Mouse (Mus musculus): ENCODE data around the gene Heg1. TPM values are rescaled to one million over a fixed set of nuclear protein-coding genes. Genes with fewer than 3 reads are reported as not detected.

Heg1 gene
- polyA plus RNA-seq, 1 experiment from 2014 or later = 17.7 TPM

- WGBS = 86% methylated on average over 10 of the region's 10 CpGs
- Histone ChIP-seq H3K27me3 (replicated peaks; ENCODE audit: control insufficient read depth, insufficient read depth, low read length) (no peaks in the 10 kb centered on the region), H3K4me1 (replicated peaks; ENCODE audit: control insufficient read depth, insufficient read depth, low read length) (no peaks in the 10 kb centered on the region), H3K4me3 (ENCODE audit: low read depth, low read length) (no peak overlapping the region), H3K36me3 (ENCODE audit: control insufficient read depth, insufficient read depth, low read length) (no peaks in the 10 kb centered on the region), H3K9me3 (ENCODE audit: control insufficient read depth, low read length) (no peaks in the 10 kb centered on the region), H3K27ac (ENCODE audit: low read depth, low read length) (no peak overlapping the region), H3K9ac (ENCODE audit: low read depth, low read length) (no peak overlapping the region), H3K4me2 (no peak overlapping the region)
- DNase-seq (ENCODE audit: low spot score) = no peak
- ATAC-seq (replicated peaks; ENCODE audit: low FRiP score) = no peak
Measured at GRCm38 (mm10) chr16:33662841-33663240, 21.3 kb upstream of the Heg1 start.

- Histone ChIP-seq H3K9me3 (ENCODE audit: control insufficient read depth, low read length) (no peaks in the 10 kb centered on the region), H3K27ac (ENCODE audit: low read depth, low read length) (no peak overlapping the region), H3K27me3 (replicated peaks; ENCODE audit: control insufficient read depth, insufficient read depth, low read length) (no peaks in the 10 kb centered on the region), H3K36me3 (ENCODE audit: control insufficient read depth, insufficient read depth, low read length) (no peaks in the 10 kb centered on the region), H3K4me2 (no peak overlapping the region), H3K4me3 (ENCODE audit: low read depth, low read length) (no peak overlapping the region), H3K4me1 (replicated peaks; ENCODE audit: control insufficient read depth, insufficient read depth, low read length) (no peaks in the 10 kb centered on the region), H3K9ac (ENCODE audit: low read depth, low read length) (no peak overlapping the region)
- DNase-seq (ENCODE audit: low spot score) = no peak
- ATAC-seq (replicated peaks; ENCODE audit: low FRiP score) = no peak
- WGBS = 77% methylated on average over 6 of the region's 6 CpGs
Measured at GRCm38 (mm10) chr16:33666226-33666625, 17.9 kb upstream of the Heg1 start.

- DNase-seq (ENCODE audit: low spot score) (no peak), ATAC-seq (replicated peaks; ENCODE audit: low FRiP score) (no peak)
- Histone ChIP-seq H3K27me3 (replicated peaks; ENCODE audit: control insufficient read depth, insufficient read depth, low read length) (no peaks in the 10 kb centered on the region), H3K4me1 (replicated peaks; ENCODE audit: control insufficient read depth, insufficient read depth, low read length) (no peaks in the 10 kb centered on the region), H3K36me3 (ENCODE audit: control insufficient read depth, insufficient read depth, low read length) (no peaks in the 10 kb centered on the region), H3K9me3 (ENCODE audit: control insufficient read depth, low read length) (no peaks in the 10 kb centered on the region), H3K27ac (ENCODE audit: low read depth, low read length) (no peak overlapping the region), H3K9ac (ENCODE audit: low read depth, low read length) (no peak overlapping the region), H3K4me3 (ENCODE audit: low read depth, low read length) (no peak overlapping the region), H3K4me2 (no peak overlapping the region)
- WGBS = 83% methylated on average over 4 of the region's 4 CpGs
Measured at GRCm38 (mm10) chr16:33666985-33667538, 17.1 kb upstream of the Heg1 start.

- DNase-seq (ENCODE audit: low spot score) = no peak
- H3K27me3 ChIP-seq (replicated peaks; ENCODE audit: control insufficient read depth, insufficient read depth, low read length) = no peaks in the 10 kb centered on the region
- WGBS = 50% methylated on average over 2 of the region's 2 CpGs
Measured at GRCm38 (mm10) chr16:33668448-33668847, 15.7 kb upstream of the Heg1 start.

GRCm38 (mm10) chr16:33669072-33669471 is 15.1 kb upstream of the Heg1 start:
- Histone ChIP-seq H3K4me2 (no peak overlapping the region), H3K9ac (ENCODE audit: low read depth, low read length) (no peak overlapping the region), H3K27ac (ENCODE audit: low read depth, low read length) (no peak overlapping the region), H3K27me3 (replicated peaks; ENCODE audit: control insufficient read depth, insufficient read depth, low read length) (no peaks in the 10 kb centered on the region), H3K4me1 (replicated peaks; ENCODE audit: control insufficient read depth, insufficient read depth, low read length) (no peaks in the 10 kb centered on the region), H3K9me3 (ENCODE audit: control insufficient read depth, low read length) (no peaks in the 10 kb centered on the region), H3K4me3 (ENCODE audit: low read depth, low read length) (no peak overlapping the region), H3K36me3 (ENCODE audit: control insufficient read depth, insufficient read depth, low read length) (no peaks in the 10 kb centered on the region)
- DNase-seq (ENCODE audit: low spot score) (no peak), ATAC-seq (replicated peaks; ENCODE audit: low FRiP score) (no peak)
- 83% methylated on average over 1 of the region's 1 CpGs for WGBS

More at GRCm38 (mm10) chr16:33668448-33668847, 15.7 kb upstream of the Heg1 start:
- Histone ChIP-seq H3K9ac (ENCODE audit: low read depth, low read length) (no peak overlapping the region), H3K27ac (ENCODE audit: low read depth, low read length) (no peak overlapping the region), H3K4me1 (replicated peaks; ENCODE audit: control insufficient read depth, insufficient read depth, low read length) (no peaks in the 10 kb centered on the region), H3K4me3 (ENCODE audit: low read depth, low read length) (no peak overlapping the region), H3K4me2 (no peak overlapping the region), H3K9me3 (ENCODE audit: control insufficient read depth, low read length) (no peaks in the 10 kb centered on the region), H3K36me3 (ENCODE audit: control insufficient read depth, insufficient read depth, low read length) (no peaks in the 10 kb centered on the region)
- ATAC-seq (replicated peaks; ENCODE audit: low FRiP score) = no peak

DNA sequence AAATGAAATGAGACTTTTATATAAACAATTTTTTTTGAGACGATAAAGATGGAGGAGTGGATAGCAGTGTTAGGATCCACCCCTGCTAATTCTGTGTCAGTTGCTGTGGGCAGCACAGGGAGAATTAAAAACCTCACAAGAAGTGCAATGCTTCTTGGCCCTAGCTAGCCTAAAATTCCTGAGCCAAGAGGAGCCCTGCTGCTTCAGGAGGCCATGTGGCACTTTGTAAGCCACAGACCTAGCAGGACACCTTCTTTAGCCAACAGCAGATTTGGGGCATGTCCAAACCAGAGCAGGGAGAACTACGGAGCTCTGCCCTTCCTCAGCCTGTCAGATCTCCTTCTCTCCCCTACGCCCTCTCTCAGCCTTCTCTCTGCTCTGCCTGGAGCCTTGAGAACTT is 13.8 kb upstream of the Heg1 start:
- 66% methylated on average over 3 of the region's 3 CpGs for WGBS
- Histone ChIP-seq H3K4me1 (replicated peaks; ENCODE audit: control insufficient read depth, insufficient read depth, low read length) (no peaks in the 10 kb centered on the region), H3K9me3 (ENCODE audit: control insufficient read depth, low read length) (no peaks in the 10 kb centered on the region), H3K4me3 (ENCODE audit: low read depth, low read length) (no peak overlapping the region), H3K4me2 (no peak overlapping the region), H3K9ac (ENCODE audit: low read depth, low read length) (no peak overlapping the region), H3K36me3 (ENCODE audit: control insufficient read depth, insufficient read depth, low read length) (no peaks in the 10 kb centered on the region), H3K27ac (ENCODE audit: low read depth, low read length) (no peak overlapping the region), H3K27me3 (replicated peaks; ENCODE audit: control insufficient read depth, insufficient read depth, low read length) (no peaks in the 10 kb centered on the region)
- ATAC-seq (replicated peaks; ENCODE audit: low FRiP score) = no peak
- DNase-seq (ENCODE audit: low spot score) = no peak

DNA sequence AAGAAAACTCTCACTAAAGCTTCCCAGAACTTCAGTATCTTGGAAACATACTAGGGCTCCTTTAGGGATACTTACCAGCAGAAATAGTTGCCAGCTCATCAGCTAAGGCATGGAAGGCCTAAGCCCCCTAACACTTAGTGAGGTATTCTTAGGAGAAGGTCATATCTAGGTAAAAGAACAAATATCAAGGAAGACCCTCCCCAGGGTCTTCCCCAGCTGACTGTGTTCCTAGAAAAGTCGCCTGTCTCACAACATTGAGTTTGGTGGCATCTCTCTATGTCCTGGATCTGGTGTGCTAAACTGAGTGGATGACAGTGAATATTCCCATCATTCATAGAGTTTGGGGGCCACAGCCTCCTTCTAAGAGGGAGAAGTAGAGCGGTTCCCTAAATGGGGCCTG is 13.2 kb upstream of the Heg1 start:
- no peak overlapping the region for H3K27ac ChIP-seq (ENCODE audit: low read depth, low read length)
- H3K27me3 ChIP-seq (replicated peaks; ENCODE audit: control insufficient read depth, insufficient read depth, low read length) = no peaks in the 10 kb centered on the region
- no peak overlapping the region for H3K9ac ChIP-seq (ENCODE audit: low read depth, low read length)
- H3K4me3 ChIP-seq (ENCODE audit: low read depth, low read length) = no peak overlapping the region
- no peaks in the 10 kb centered on the region for H3K36me3 ChIP-seq (ENCODE audit: control insufficient read depth, insufficient read depth, low read length)
- no peak overlapping the region for H3K4me2 ChIP-seq
- WGBS = 65% methylated on average over 2 of the region's 2 CpGs
- H3K9me3 ChIP-seq (ENCODE audit: control insufficient read depth, low read length) = no peaks in the 10 kb centered on the region
- no peak for DNase-seq (ENCODE audit: low spot score)
- H3K4me1 ChIP-seq (replicated peaks; ENCODE audit: control insufficient read depth, insufficient read depth, low read length) = no peaks in the 10 kb centered on the region
- no peak for ATAC-seq (replicated peaks; ENCODE audit: low FRiP score)

GRCm38 (mm10) chr16:33672188-33672587 is 12.0 kb upstream of the Heg1 start:
- DNase-seq (ENCODE audit: low spot score) (no peak), ATAC-seq (replicated peaks; ENCODE audit: low FRiP score) (no peak)
- Histone ChIP-seq H3K36me3 (ENCODE audit: control insufficient read depth, insufficient read depth, low read length) (no peaks in the 10 kb centered on the region), H3K27me3 (replicated peaks; ENCODE audit: control insufficient read depth, insufficient read depth, low read length) (no peaks in the 10 kb centered on the region), H3K27ac (ENCODE audit: low read depth, low read length) (no peak overlapping the region), H3K4me1 (replicated peaks; ENCODE audit: control insufficient read depth, insufficient read depth, low read length) (no peaks in the 10 kb centered on the region), H3K4me3 (ENCODE audit: low read depth, low read length) (no peak overlapping the region), H3K9ac (ENCODE audit: low read depth, low read length) (no peak overlapping the region), H3K9me3 (ENCODE audit: control insufficient read depth, low read length) (no peaks in the 10 kb centered on the region), H3K4me2 (no peak overlapping the region)
- WGBS = 76% methylated on average over 4 of the region's 4 CpGs

GRCm38 (mm10) chr16:33672643-33673042 is 11.5 kb upstream of the Heg1 start:
- ATAC-seq (replicated peaks; ENCODE audit: low FRiP score) (no peak), DNase-seq (ENCODE audit: low spot score) (no peak)
- no peak overlapping the region for H3K27ac ChIP-seq (ENCODE audit: low read depth, low read length)
- H3K9ac ChIP-seq (ENCODE audit: low read depth, low read length) = no peak overlapping the region
- H3K27me3 ChIP-seq (replicated peaks; ENCODE audit: control insufficient read depth, insufficient read depth, low read length) = no peaks in the 10 kb centered on the region
- no peak overlapping the region for H3K4me2 ChIP-seq
- no peaks in the 10 kb centered on the region for H3K9me3 ChIP-seq (ENCODE audit: control insufficient read depth, low read length)
- H3K4me1 ChIP-seq (replicated peaks; ENCODE audit: control insufficient read depth, insufficient read depth, low read length) = no peaks in the 10 kb centered on the region
- 81% methylated on average over 4 of the region's 4 CpGs for WGBS
- no peaks in the 10 kb centered on the region for H3K36me3 ChIP-seq (ENCODE audit: control insufficient read depth, insufficient read depth, low read length)
- no peak overlapping the region for H3K4me3 ChIP-seq (ENCODE audit: low read depth, low read length)
